Mouse (Mus musculus): Measurements from ENCODE around the gene Pramel3.
"Not testable (repeated sequence)": the region's sequence is repeated elsewhere in the genome, so short reads cannot be mapped to it uniquely, and the experiment has no call there.

The Pramel3 gene

GRCm38 (mm10) chrX:135302007-135302406 is at the start of gene Pramel3:
Pramel3 (plus strand) TSS chrX:135302307.
- not testable (repeated sequence) for DNase-seq

DNA sequence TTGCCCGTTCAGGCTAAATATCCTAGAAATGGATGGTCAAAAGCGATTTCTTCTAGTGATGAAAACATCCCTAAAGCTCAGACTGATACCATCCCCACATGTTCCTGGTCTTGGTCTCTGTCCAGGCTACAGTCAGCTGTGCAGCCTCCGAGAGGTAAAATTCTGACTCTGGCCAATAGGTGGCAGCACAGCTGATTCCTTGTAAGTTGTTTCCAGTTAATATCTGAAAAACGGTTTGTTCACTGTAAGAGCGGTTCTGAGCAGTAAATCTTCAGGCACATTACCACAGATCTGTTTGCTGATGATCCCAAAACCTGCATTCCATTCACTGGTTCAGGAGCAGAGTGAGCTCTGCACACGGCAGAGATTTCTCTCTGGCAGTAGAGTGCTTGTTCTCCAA is 58.6 kb downstream of the Pramel3 start:
- not testable (repeated sequence) for DNase-seq

GRCm38 (mm10) chrX:135361943-135362342 is 59.8 kb downstream of the Pramel3 start:
- DNase-seq = not testable (repeated sequence)
